Mouse (Mus musculus) urinary bladder, postnatal 4 days (tissue): ENCODE results near the gene Gm128.

Experiments used
- DNase-seq, 2 experiments: peaks; one replicate each; pipeline ENCODE4 v3.0.0; 2021 to 2022; ENCODE audit warnings: low spot score in 2 of 2

The Gm128 gene

GRCm38 (mm10) chr3:95199101-95199500 lies 42.3 kb downstream of the Gm128 start:
- DNase-seq = no peak

- no peak for DNase-seq
Observed at GRCm38 (mm10) chr3:95195772-95196171, 45.6 kb downstream of the Gm128 start.

- no peak for DNase-seq
Observed at GRCm38 (mm10) chr3:95194721-95195135, 46.7 kb downstream of the Gm128 start.
